Mouse (Mus musculus) hindbrain, embryonic 13.5 days (tissue): ENCODE measurements around the gene Tns3. TPM values are rescaled to one million over a fixed set of nuclear protein-coding genes. Genes with fewer than 3 reads are reported as not detected.
A peak's percentile ranks its signal among the peaks of the same experiment; 100 is the strongest.

ENCODE experiments used
- ATAC-seq: fragments of 200-750 bp; cut with Nextera tagmentation; 2 replicates; pipeline ENCODE4 v1.8.0; 2017; ENCODE audit warnings: moderate TSS enrichment; ENCODE audit not compliant: low FRiP score
- H3K27ac ChIP-seq: fragments of 300-500 bp; sonication (generic); 2 replicates; pipeline ENCODE4 v1.5.1; 2015; ENCODE audit warnings: inconsistent platforms, mild to moderate bottlenecking, moderate library complexity
- H3K27me3 ChIP-seq: fragments of 300-500 bp; sonication (generic); 2 replicates; pipeline ENCODE4 v1.6.1; 2015; ENCODE audit warnings: mild to moderate bottlenecking, inconsistent platforms
- H3K36me3 ChIP-seq: fragments of 300-500 bp; sonication (generic); 2 replicates; pipeline ENCODE4 v1.6.1; 2015; ENCODE audit warnings: mild to moderate bottlenecking, inconsistent platforms
- H3K4me1 ChIP-seq: fragments of 300-500 bp; sonication (generic); replicated peaks from 2 replicates; pipeline ENCODE4 v1.6.1; 2015; ENCODE audit warnings: inconsistent platforms
- H3K4me2 ChIP-seq: fragments of 300-500 bp; sonication (generic); 2 replicates; pipeline ENCODE4 v1.6.1; 2015; ENCODE audit warnings: inconsistent platforms, mild to moderate bottlenecking, moderate library complexity
- H3K4me3 ChIP-seq: fragments of 300-500 bp; sonication (generic); 2 replicates; pipeline ENCODE4 v1.5.1; 2015; ENCODE audit warnings: mild to moderate bottlenecking, inconsistent platforms
- H3K9ac ChIP-seq: fragments of 300-500 bp; sonication (generic); 2 replicates; pipeline ENCODE4 v1.6.1; 2015; ENCODE audit warnings: mild to moderate bottlenecking, inconsistent platforms
- H3K9me3 ChIP-seq: fragments of 300-500 bp; sonication (generic); 2 replicates; pipeline ENCODE4 v1.6.1; 2016; ENCODE audit warnings: inconsistent platforms
- WGBS: fragments of 180-500 bp; shearing (Covaris S2); methylation state at CpG from one replicate; pipeline ENCODE4 v1.1.7; 2015; 5-methylcytosine and 5-hydroxymethylcytosine counted together
- polyA plus RNA-seq: library from polyadenylated mRNA; unstranded; fragments of >200 nt; fragmentation: Nextera tagmentation; extraction: Ambion mirVana; gene quantifications from 2 replicates; pipeline ENCODE4 v1.2.1, GENCODE M21; 2015

The Tns3 gene
- polyA plus RNA-seq, 1 experiment from 2014 or later, result 5.3 TPM

GRCm38 (mm10) chr11:8579789-8580188, 84.5 kb downstream of the Tns3 start:
- WGBS, result 81% methylated on average over 5 of the region's 5 CpGs
- H3K4me1 ChIP-seq, result peaks cover 4% of the 10 kb centered on the region
- H3K27me3 ChIP-seq, result no peaks in the 10 kb centered on the region
- H3K4me3 ChIP-seq, result no peak overlapping the region
- no peak for ATAC-seq
- no peak overlapping the region for H3K27ac ChIP-seq
- no peaks in the 10 kb centered on the region for H3K36me3 ChIP-seq
- no peaks in the 10 kb centered on the region for H3K9me3 ChIP-seq
- no peak overlapping the region for H3K4me2 ChIP-seq
- no peak overlapping the region for H3K9ac ChIP-seq

DNA sequence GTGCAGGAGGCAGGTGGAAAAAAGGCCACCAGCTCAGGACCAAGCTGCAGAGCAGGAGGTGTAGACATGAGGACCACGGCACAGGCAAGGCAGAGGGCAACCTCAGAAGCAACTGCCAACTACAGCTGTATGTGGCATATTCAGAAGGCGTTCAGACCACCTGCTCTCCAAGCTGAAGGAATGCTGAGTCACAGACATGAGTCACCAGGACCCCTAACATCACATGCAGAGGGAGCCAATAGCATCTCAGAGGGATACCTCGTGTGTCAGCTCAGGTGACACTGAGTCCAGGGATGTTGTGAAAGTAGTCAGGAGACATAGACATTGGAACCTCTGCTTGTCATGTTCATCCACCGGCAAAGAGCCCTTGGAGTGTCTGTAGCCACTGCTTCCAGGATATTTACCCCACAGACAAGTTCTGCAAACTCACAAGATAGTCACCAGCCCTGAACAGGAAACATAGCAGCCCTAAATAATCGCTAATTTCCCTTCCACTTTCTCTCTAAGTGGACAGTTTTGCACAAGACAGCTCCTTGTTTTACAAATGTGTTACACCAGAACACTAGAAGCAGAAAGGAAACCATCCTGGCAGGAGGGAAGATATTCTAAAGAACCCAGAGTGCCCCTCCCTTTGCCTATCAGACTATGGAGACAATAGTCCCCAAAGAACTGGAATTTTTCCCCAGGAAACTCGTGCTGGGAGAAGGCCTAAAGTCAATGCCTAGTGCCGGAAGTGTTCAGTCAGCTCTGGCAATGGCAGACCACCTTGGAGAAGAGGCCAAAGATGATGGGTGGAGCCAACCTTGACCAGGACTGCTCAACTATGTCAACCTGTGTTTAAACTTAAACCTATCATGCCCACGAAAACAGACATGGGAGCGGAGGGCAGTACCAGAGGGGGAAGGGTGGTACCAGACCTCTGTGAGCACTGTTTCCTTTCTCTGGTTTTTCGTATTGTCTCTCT, 88.8 kb downstream of the Tns3 start:
- Histone ChIP-seq H3K27me3 (no peaks in the 10 kb centered on the region), H3K4me2 (no peak overlapping the region), H3K36me3 (no peaks in the 10 kb centered on the region), H3K9me3 (no peaks in the 10 kb centered on the region), H3K27ac (no peak overlapping the region), H3K4me3 (no peak overlapping the region), H3K9ac (no peak overlapping the region), H3K4me1 (no peaks in the 10 kb centered on the region)
- WGBS, result 73% methylated on average over 10 of the region's 10 CpGs
- ATAC-seq, result no peak

DNA sequence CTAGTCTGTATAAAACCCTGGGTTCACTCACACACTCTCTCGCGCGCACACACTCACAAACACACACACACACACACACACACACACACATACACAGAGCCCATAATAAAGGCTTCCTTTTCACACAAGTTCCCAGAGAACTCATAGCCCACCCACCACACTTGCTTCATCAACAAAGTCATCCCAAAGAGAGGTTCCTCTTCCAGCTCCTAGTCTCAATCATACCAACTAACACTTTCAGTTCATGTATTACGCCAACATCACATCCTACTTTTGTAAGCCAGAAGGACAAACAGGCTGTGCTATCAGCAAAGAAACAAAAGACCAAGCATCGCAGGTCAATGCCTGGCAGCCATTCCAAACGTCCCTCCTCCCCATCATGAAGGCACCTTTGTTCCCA, 89.8 kb downstream of the Tns3 start:
- WGBS, result 75% methylated on average over 6 of the region's 6 CpGs

GRCm38 (mm10) chr11:8572762-8573161, 91.6 kb downstream of the Tns3 start:
- no peak overlapping the region for H3K4me3 ChIP-seq
- 91% methylated on average over 7 of the region's 7 CpGs for WGBS
- H3K9me3 ChIP-seq, result no peaks in the 10 kb centered on the region

More for the DNA sequence above, 89.8 kb downstream of the Tns3 start:
- no peak for ATAC-seq
- no peaks in the 10 kb centered on the region for H3K27me3 ChIP-seq
- no peak overlapping the region for H3K4me3 ChIP-seq
- peaks cover 4% of the 10 kb centered on the region for H3K4me1 ChIP-seq
- H3K27ac ChIP-seq, result no peak overlapping the region
- H3K36me3 ChIP-seq, result no peaks in the 10 kb centered on the region
- H3K9ac ChIP-seq, result no peak overlapping the region
- no peak overlapping the region for H3K4me2 ChIP-seq
- no peaks in the 10 kb centered on the region for H3K9me3 ChIP-seq

GRCm38 (mm10) chr11:8569232-8570028, 94.9 kb downstream of the Tns3 start:
- ATAC-seq, result 0 out of 2 replicates have a peak, but pooled peaks have one; percentile 29
- Histone ChIP-seq H3K36me3 (no peaks in the 10 kb centered on the region), H3K4me3 (no peak overlapping the region), H3K27me3 (no peaks in the 10 kb centered on the region), H3K4me1 (peaks cover 12% of the 10 kb centered on the region), H3K9me3 (no peaks in the 10 kb centered on the region), H3K4me2 (no peak overlapping the region), H3K9ac (no peak overlapping the region), H3K27ac (0 out of 2 replicates have a peak overlapping the region, but pooled peaks have one; percentile 1)
- 9% methylated on average over 7 of the region's 7 CpGs for WGBS

More at GRCm38 (mm10) chr11:8572762-8573161, 91.6 kb downstream of the Tns3 start:
- Histone ChIP-seq H3K27ac (no peak overlapping the region), H3K36me3 (no peaks in the 10 kb centered on the region), H3K4me2 (no peak overlapping the region), H3K27me3 (no peaks in the 10 kb centered on the region), H3K9ac (no peak overlapping the region), H3K4me1 (peaks cover 12% of the 10 kb centered on the region)
- ATAC-seq, result no peak

DNA sequence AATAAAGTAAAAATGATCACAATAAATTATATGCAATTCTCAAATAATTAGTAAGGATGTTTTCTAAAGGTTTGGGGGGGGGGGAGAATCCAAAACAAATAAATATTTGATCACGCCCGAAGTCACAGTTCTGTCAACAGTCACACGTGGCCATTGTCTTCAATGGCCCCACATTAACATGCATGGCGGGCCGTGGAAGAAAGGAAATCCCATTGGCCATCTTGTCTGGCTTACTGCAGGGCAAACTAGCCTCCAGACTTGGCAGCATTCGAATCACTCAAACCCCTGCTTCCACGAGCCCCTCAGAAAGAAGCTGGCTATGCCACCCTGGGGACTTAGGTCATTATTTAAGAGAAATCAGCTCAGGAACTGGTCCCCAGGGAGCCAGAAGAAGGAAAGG, 95.5 kb downstream of the Tns3 start:
- H3K4me1 ChIP-seq, result peaks cover 12% of the 10 kb centered on the region
- H3K36me3 ChIP-seq, result no peaks in the 10 kb centered on the region
- 14% methylated on average over 7 of the region's 7 CpGs for WGBS
- H3K4me2 ChIP-seq, result no peak overlapping the region
- no peak overlapping the region for H3K4me3 ChIP-seq
- peak; percentile 49; the same call in 1 of the 2 replicates for ATAC-seq
- H3K27ac ChIP-seq, result no peak overlapping the region
- no peak overlapping the region for H3K9ac ChIP-seq
- H3K9me3 ChIP-seq, result no peaks in the 10 kb centered on the region
- no peaks in the 10 kb centered on the region for H3K27me3 ChIP-seq

GRCm38 (mm10) chr11:8566250-8566853, 98.0 kb downstream of the Tns3 start:
- H3K9ac ChIP-seq, result no peak overlapping the region
- H3K27me3 ChIP-seq, result no peaks in the 10 kb centered on the region
- no peaks in the 10 kb centered on the region for H3K36me3 ChIP-seq
- peaks cover 12% of the 10 kb centered on the region for H3K4me1 ChIP-seq
- no peak overlapping the region for H3K27ac ChIP-seq
- no peak overlapping the region for H3K4me3 ChIP-seq
- ATAC-seq, result no peak
- WGBS, result 81% methylated on average over 3 of the region's 3 CpGs
- H3K4me2 ChIP-seq, result no peak overlapping the region
- H3K9me3 ChIP-seq, result no peaks in the 10 kb centered on the region

GRCm38 (mm10) chr11:8558761-8559282, 105.5 kb downstream of the Tns3 start:
- no peak for ATAC-seq
- H3K9me3 ChIP-seq, result no peaks in the 10 kb centered on the region
- 92% methylated on average over 12 of the region's 12 CpGs for WGBS
- no peak overlapping the region for H3K4me2 ChIP-seq
- no peaks in the 10 kb centered on the region for H3K36me3 ChIP-seq
- no peak overlapping the region for H3K4me3 ChIP-seq
- H3K4me1 ChIP-seq, result peaks cover 10% of the 10 kb centered on the region
- no peak overlapping the region for H3K27ac ChIP-seq
- no peak overlapping the region for H3K9ac ChIP-seq
- H3K27me3 ChIP-seq, result 0 out of 2 replicates have a peak, but pooled peaks cover 4% of the 10 kb centered on the region

DNA sequence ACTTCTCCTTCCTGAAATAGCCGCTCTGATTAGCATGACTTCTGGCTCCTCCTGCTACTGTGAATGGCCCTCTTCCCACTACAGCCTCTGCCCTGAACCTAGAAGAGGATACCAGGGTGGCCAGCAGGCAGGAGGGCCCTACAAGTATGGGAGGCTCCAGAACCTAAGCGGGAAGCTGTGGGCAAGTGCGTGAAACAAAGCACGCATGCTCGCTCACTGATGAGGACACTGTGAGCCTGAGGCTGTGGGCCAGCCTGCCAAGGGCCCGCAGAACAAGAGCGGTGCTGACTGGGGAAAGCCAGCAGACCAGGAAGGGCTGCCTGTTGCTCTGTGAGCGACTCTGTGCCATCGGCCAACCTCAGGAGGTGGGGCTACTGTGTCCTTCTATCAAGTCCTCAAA, 106.1 kb downstream of the Tns3 start:
- Histone ChIP-seq H3K9ac (no peak overlapping the region), H3K4me2 (no peak overlapping the region), H3K4me3 (no peak overlapping the region), H3K36me3 (no peaks in the 10 kb centered on the region), H3K27ac (no peak overlapping the region), H3K4me1 (peaks cover 10% of the 10 kb centered on the region), H3K9me3 (no peaks in the 10 kb centered on the region), H3K27me3 (0 out of 2 replicates have a peak, but pooled peaks cover 4% of the 10 kb centered on the region)
- 79% methylated on average over 9 of the region's 9 CpGs for WGBS
- ATAC-seq, result no peak

- peak; percentile 26 for ATAC-seq
- Histone ChIP-seq H3K4me2 (no peak overlapping the region), H3K4me1 (peaks cover 10% of the 10 kb centered on the region), H3K9me3 (no peaks in the 10 kb centered on the region), H3K27me3 (0 out of 2 replicates have a peak, but pooled peaks cover 4% of the 10 kb centered on the region), H3K4me3 (no peak overlapping the region), H3K36me3 (no peaks in the 10 kb centered on the region), H3K9ac (no peak overlapping the region), H3K27ac (no peak overlapping the region)
- WGBS, result 30% methylated on average over 9 of the region's 9 CpGs
These were observed 107.3 kb downstream of the Tns3 start for GRCm38 (mm10) chr11:8557006-8557405.

GRCm38 (mm10) chr11:8551710-8552109, 112.6 kb downstream of the Tns3 start:
- H3K4me2 ChIP-seq, result no peak overlapping the region
- H3K27ac ChIP-seq, result no peak overlapping the region
- WGBS, result 90% methylated on average over 5 of the region's 5 CpGs
- ATAC-seq, result no peak
- no peaks in the 10 kb centered on the region for H3K9me3 ChIP-seq
- H3K4me3 ChIP-seq, result no peak overlapping the region
- no peaks in the 10 kb centered on the region for H3K27me3 ChIP-seq
- no peak overlapping the region for H3K9ac ChIP-seq
- no peaks in the 10 kb centered on the region for H3K36me3 ChIP-seq
- H3K4me1 ChIP-seq, result peaks cover 3% of the 10 kb centered on the region

GRCm38 (mm10) chr11:8547661-8548060, 116.7 kb downstream of the Tns3 start:
- no peak overlapping the region for H3K4me3 ChIP-seq
- 0 out of 2 replicates have a peak overlapping the region, but pooled peaks have one; percentile 13 for H3K9ac ChIP-seq
- H3K9me3 ChIP-seq, result no peaks in the 10 kb centered on the region
- no peak overlapping the region for H3K27ac ChIP-seq
- H3K27me3 ChIP-seq, result no peaks in the 10 kb centered on the region
- 0 out of 2 replicates have a peak, but pooled peaks cover 2% of the 10 kb centered on the region for H3K4me1 ChIP-seq
- no peak for ATAC-seq
- 76% methylated on average over 5 of the region's 5 CpGs for WGBS
- no peak overlapping the region for H3K4me2 ChIP-seq
- no peaks in the 10 kb centered on the region for H3K36me3 ChIP-seq
